Mouse (Mus musculus): ENCODE results near the gene Cd47. TPM values are rescaled to one million over a fixed set of nuclear protein-coding genes. Genes with fewer than 3 reads are reported as not detected.

The Cd47 gene
- polyA plus RNA-seq, 1 experiment, result 56.8 TPM

DNA sequence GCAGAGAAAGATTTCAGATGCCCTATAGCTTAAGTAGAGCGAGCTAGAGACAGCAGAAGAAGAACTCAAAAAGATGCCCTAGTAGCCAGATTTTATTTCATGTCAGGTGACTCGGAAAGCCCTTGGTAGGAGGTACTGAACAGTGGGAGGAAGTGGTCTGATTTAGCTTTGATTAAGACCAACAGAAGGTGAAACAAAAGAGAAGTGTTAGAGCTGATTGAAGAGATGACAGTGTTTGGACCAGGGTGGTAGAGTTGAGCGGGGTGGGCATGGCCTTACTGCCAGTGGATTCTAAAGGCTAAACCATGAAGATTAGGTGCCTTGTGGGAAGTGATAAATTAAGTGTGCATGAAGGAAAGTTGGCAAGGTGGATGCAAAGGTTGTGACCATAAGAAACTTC, 162.0 kb downstream of the Cd47 start:
- no peak for DNase-seq (ENCODE audit: low read depth in 1 of 2, low spot score in 2 of 2)
- H3K36me3 ChIP-seq (ENCODE audit: control insufficient read depth, insufficient read depth, low read length), result no peaks in the 10 kb centered on the region
- no peaks in the 10 kb centered on the region for H3K27me3 ChIP-seq (ENCODE audit: control insufficient read depth, insufficient read depth, low read length)
- H3K4me3 ChIP-seq (ENCODE audit: extremely low read depth, insufficient read depth, insufficient read length), result no peak overlapping the region
- TF ChIP-seq POLR2A (IDR thresholded peaks at IDR 0.05; ENCODE audit: low read depth, low read length), result no peak
- no peak for TF ChIP-seq CTCF (IDR thresholded peaks at IDR 0.05; ENCODE audit: extremely low read depth, insufficient read depth, insufficient read length, insufficient replicate concordance)
- H3K27ac ChIP-seq (ENCODE audit: insufficient read depth, low read length), result peak overlapping the region; percentile 39; the same call in 1 of the 2 replicates
- 39% methylated on average over 3 of the region's 3 CpGs for WGBS
- H3K4me1 ChIP-seq (ENCODE audit: control insufficient read depth, insufficient read depth, insufficient read length), result peaks cover 18% of the 10 kb centered on the region; the same call in 1 of the 2 replicates

DNA sequence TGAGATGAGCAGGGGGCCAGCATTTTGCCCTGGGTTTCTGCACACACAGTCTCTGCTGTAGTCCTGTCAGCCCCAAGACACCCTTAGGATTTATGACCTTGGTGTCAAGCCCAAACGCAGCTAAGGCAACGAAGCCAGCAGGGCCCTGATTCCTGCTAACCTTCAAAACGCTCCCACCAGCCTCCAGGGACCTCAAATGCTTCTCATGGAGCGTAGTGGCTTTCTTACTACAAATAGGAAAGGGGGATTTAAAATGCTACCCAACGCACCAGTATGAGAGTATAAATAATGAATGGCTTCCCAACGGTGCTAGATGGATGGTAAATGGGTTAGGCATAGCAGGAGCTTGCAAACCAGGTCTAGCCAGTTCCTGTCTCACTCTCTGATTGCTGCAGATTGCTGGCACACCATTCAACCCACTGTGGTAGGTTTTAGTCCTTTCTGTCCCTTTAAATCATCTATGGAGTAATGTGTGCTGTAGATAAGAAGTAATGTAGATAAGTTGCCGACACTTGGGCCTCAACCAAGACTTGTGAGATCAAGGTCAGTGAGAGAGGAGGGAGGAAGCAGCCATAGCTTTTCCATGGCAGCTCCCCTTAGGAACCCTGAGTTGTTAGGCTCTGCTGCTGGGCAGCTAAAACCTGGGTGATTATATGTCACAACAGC, 164.1 kb downstream of the Cd47 start:
- WGBS, result 75% methylated on average over 7 of the region's 7 CpGs

More for the DNA sequence above, 164.1 kb downstream of the Cd47 start:
- DNase-seq (ENCODE audit: low read depth in 1 of 2, low spot score in 2 of 2), result no peak
- peaks cover 23% of the 10 kb centered on the region; the same call in 1 of the 2 replicates for H3K4me1 ChIP-seq (ENCODE audit: control insufficient read depth, insufficient read depth, insufficient read length)
- H3K27ac ChIP-seq (ENCODE audit: insufficient read depth, low read length), result no peak overlapping the region
- H3K4me3 ChIP-seq (ENCODE audit: extremely low read depth, insufficient read depth, insufficient read length), result no peak overlapping the region
- H3K36me3 ChIP-seq (ENCODE audit: control insufficient read depth, insufficient read depth, low read length), result no peaks in the 10 kb centered on the region
- no peaks in the 10 kb centered on the region for H3K27me3 ChIP-seq (ENCODE audit: control insufficient read depth, insufficient read depth, low read length)
- TF ChIP-seq CTCF (IDR thresholded peaks at IDR 0.05; ENCODE audit: extremely low read depth, insufficient read depth, insufficient read length, insufficient replicate concordance), result no peak

Other genes starting within 250 kb of the Cd47 start
- gene Ift57, start 101.3 kb upstream of the Cd47 start, polyA plus RNA-seq (2012; rRNA removed), result 1.2 and 1.3 TPM in 2 replicates